Mouse (Mus musculus) heart, embryonic 12.5 days (tissue): ENCODE results near the gene Gprin2. TPM values are rescaled to one million over a fixed set of nuclear protein-coding genes. Genes with fewer than 3 reads are reported as not detected.

Source experiments
- ATAC-seq: fragments of 200-750 bp; cut with Nextera tagmentation; 2 replicates; pipeline ENCODE4 v1.8.0; 2017; ENCODE audit warnings: moderate TSS enrichment, moderate library complexity; ENCODE audit not compliant: insufficient number of reproducible peaks, low FRiP score
- H3K27ac ChIP-seq: fragments of 300-500 bp; sonication (generic); 2 replicates; pipeline ENCODE4 v1.5.1; 2016; ENCODE audit warnings: mild to moderate bottlenecking, moderate library complexity; ENCODE audit not compliant: poor library complexity, severe bottlenecking
- H3K27me3 ChIP-seq: fragments of 300-500 bp; sonication (generic); replicated peaks from 2 replicates; pipeline ENCODE4 v1.6.1; 2016; ENCODE audit warnings: mild to moderate bottlenecking, moderate library complexity
- H3K36me3 ChIP-seq: fragments of 300-500 bp; sonication (generic); 2 replicates; pipeline ENCODE4 v1.6.1; 2016; ENCODE audit warnings: mild to moderate bottlenecking, moderate library complexity
- H3K4me1 ChIP-seq: fragments of 300-500 bp; sonication (generic); replicated peaks from 2 replicates; pipeline ENCODE4 v1.6.1; 2016; ENCODE audit warnings: mild to moderate bottlenecking
- H3K4me2 ChIP-seq: fragments of 300-500 bp; sonication (generic); 2 replicates; pipeline ENCODE4 v1.6.1; 2016; ENCODE audit warnings: mild to moderate bottlenecking, moderate library complexity
- H3K4me3 ChIP-seq: fragments of 300-500 bp; sonication (generic); 2 replicates; pipeline ENCODE4 v1.5.1; 2016; ENCODE audit warnings: mild to moderate bottlenecking
- H3K9ac ChIP-seq: fragments of 300-500 bp; sonication (generic); 2 replicates; pipeline ENCODE4 v1.6.1; 2016; ENCODE audit warnings: mild to moderate bottlenecking, moderate library complexity
- H3K9me3 ChIP-seq: fragments of 300-500 bp; sonication (generic); replicated peaks from 2 replicates; pipeline ENCODE4 v1.6.1; 2016; ENCODE audit warnings: mild to moderate bottlenecking, moderate library complexity
- WGBS: fragments of 180-500 bp; shearing (Covaris S2); methylation state at CpG from one replicate; pipeline ENCODE4 v1.1.7; 2016; 5-methylcytosine and 5-hydroxymethylcytosine counted together
- polyA plus RNA-seq: library from polyadenylated mRNA; unstranded; fragments of >200 nt; fragmentation: Nextera tagmentation; extraction: Ambion mirVana; gene quantifications from 2 replicates; pipeline ENCODE4 v1.2.1, GENCODE M21; 2016

Gprin2 gene
- polyA plus RNA-seq, 1 experiment from 2014 or later: 0.80 TPM

DNA sequence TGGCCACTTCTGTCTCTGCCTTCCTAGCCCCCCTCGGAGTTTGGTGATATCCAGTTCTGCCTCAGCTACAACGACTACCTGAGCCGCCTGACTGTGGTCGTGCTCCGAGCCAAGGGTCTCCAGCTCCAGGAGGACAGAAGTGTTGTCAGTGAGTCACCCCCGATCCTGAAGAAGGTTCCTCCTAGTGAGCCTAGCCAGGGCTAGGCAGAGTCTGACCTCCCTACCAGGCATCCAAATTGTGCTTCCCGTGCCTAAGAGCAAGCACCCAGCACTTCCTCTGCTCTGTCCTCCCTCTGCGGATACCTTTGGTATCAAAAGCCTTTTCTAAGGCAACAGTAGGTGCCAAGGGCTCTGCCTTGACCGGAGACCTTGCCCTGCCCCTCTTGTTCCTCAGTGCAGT is 24.5 kb upstream of the Gprin2 start:
- Histone ChIP-seq H3K36me3 (no peaks in the 10 kb centered on the region), H3K9ac (no peak overlapping the region), H3K9me3 (no peaks in the 10 kb centered on the region), H3K27ac (no peak overlapping the region), H3K4me1 (peaks cover 18% of the 10 kb centered on the region), H3K4me3 (no peak overlapping the region), H3K4me2 (no peak overlapping the region), H3K27me3 (peaks cover 20% of the 10 kb centered on the region)
- 82% methylated on average over 9 of the region's 9 CpGs for WGBS
- no peak for ATAC-seq

DNA sequence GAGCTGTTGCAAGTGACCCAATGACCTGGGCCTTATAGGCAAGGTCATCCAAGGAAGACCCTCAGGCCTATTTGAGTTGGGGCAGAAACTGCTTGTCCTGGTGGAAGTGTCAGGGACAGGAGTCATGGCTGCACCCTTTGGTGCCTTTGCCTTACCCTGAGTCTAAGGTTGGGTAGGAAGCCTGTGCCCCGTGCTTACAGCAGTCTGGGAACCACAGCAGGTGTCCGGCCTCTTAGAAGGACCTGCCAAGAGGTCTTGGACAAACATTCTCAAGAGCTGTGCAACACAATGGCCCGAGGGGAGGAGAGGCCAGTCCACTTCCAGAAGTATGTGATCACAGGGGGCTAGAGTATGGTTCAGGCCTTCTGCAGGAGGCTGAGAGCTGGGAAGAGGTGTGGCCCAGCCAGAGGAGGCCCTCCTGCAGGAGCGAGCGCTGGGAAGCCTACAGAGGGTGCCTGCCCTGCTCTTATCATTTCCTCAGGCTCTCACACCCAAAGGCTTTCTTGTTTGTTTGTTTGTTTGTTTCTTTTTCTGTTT is 22.0 kb upstream of the Gprin2 start:
- WGBS: 63% methylated on average over 5 of the region's 5 CpGs
- Histone ChIP-seq H3K9me3 (no peaks in the 10 kb centered on the region), H3K27ac (no peak overlapping the region), H3K4me1 (peaks cover 16% of the 10 kb centered on the region), H3K4me2 (no peak overlapping the region), H3K4me3 (no peak overlapping the region), H3K36me3 (no peaks in the 10 kb centered on the region), H3K27me3 (peaks cover 46% of the 10 kb centered on the region), H3K9ac (no peak overlapping the region)
- ATAC-seq: 0 out of 2 replicates have a peak, but pooled peaks have one; percentile 10

DNA sequence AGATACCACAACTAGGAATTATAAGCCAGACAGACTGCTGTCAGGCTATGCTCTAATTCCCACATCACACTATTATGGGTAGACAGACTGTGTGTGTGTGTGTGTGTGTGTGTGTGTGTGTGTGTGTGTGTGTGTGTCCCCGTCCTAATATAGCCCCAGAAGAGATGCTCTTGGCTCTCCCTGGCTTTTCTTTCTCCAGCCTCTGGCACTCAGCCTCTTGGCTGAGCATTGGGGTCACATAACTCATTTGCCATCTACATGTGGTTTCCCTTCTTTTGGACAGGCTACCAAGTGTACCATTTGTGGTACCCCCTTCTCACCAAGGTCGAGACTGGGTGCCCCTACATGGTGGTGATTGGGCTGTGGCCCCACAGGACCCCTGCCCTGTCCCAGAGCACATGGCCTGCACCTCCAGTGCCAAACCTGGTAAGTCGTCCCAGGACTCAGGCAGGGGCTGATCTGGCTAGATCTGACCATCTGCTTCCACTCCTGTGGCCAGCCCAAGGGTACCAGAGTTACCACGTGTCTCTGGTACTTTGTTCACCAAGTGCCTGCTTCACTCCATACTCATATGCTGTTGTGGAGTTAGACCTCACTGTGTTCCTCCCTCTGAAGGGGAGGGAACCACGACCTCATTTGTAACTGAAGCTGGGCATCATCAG is 20.1 kb upstream of the Gprin2 start:
- no peak overlapping the region for H3K27ac ChIP-seq
- peaks cover 55% of the 10 kb centered on the region for H3K27me3 ChIP-seq
- no peaks in the 10 kb centered on the region for H3K36me3 ChIP-seq
- ATAC-seq: no peak
- no peak overlapping the region for H3K4me3 ChIP-seq
- no peaks in the 10 kb centered on the region for H3K9me3 ChIP-seq
- H3K4me2 ChIP-seq: no peak overlapping the region
- 68% methylated on average over 5 of the region's 5 CpGs for WGBS
- peaks cover 8% of the 10 kb centered on the region for H3K4me1 ChIP-seq
- H3K9ac ChIP-seq: no peak overlapping the region

- no peaks in the 10 kb centered on the region for H3K9me3 ChIP-seq
- H3K27ac ChIP-seq: no peak overlapping the region
- peaks cover 8% of the 10 kb centered on the region for H3K4me1 ChIP-seq
- WGBS: 61% methylated on average over 5 of the region's 5 CpGs
- no peak for ATAC-seq
- H3K9ac ChIP-seq: no peak overlapping the region
- H3K27me3 ChIP-seq: peaks cover 57% of the 10 kb centered on the region
- H3K4me3 ChIP-seq: no peak overlapping the region
- no peaks in the 10 kb centered on the region for H3K36me3 ChIP-seq
- no peak overlapping the region for H3K4me2 ChIP-seq
Measured at GRCm38 (mm10) chr14:34220426-34220825, 19.0 kb upstream of the Gprin2 start.

DNA sequence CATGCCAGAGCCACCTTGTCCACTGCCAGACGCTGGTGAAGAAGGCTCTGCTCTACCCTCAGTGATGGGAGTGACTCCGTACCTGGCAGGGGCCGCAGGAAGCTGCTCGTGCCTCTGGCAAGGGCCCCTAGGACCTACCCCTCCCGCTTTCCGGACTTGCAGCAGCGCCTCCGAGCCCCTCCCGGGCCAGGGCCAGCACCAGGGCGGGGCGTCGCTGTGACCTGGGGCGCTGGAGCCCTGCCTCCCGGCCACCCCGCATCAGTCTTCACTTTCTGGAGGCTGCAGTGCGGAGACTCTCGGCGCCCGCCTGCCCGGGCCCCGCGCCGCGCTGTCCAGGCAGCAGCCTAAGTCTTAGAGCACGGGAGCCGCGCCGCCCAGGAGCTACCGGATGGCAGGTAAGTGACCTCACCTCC is 18.3 kb upstream of the Gprin2 start:
- Histone ChIP-seq H3K36me3 (no peaks in the 10 kb centered on the region), H3K27ac (no peak overlapping the region), H3K4me1 (peaks cover 8% of the 10 kb centered on the region), H3K4me3 (peak overlapping the region; percentile 45), H3K4me2 (peak overlapping the region; percentile 80), H3K9me3 (no peaks in the 10 kb centered on the region), H3K27me3 (peaks cover 57% of the 10 kb centered on the region), H3K9ac (peak overlapping the region; percentile 60; the same call in 1 of the 2 replicates)
- ATAC-seq: 0 out of 2 replicates have a peak, but pooled peaks have one; percentile 33
- WGBS: 2% methylated on average over 29 of the region's 29 CpGs

GRCm38 (mm10) chr14:34219295-34219694 is 17.8 kb upstream of the Gprin2 start, which contains the start of gene Syt15:
Gene Syt15, plus strand, starts transcription at chr14:34219595.
- Histone ChIP-seq H3K27me3 (peaks cover 54% of the 10 kb centered on the region), H3K27ac (no peak within 1 kb of the TSS), H3K4me3 (peak within 1 kb of the TSS; percentile 45), H3K9me3 (no peaks in the 10 kb centered on the region), H3K4me2 (peak within 1 kb of the TSS; percentile 80), H3K9ac (peak within 1 kb of the TSS; percentile 60; the same call in 1 of the 2 replicates), H3K4me1 (peaks cover 8% of the 10 kb centered on the region), H3K36me3 (no peaks in the 10 kb centered on the region)
- 49% methylated on average over 6 of the region's 6 CpGs for WGBS
- ATAC-seq: no peak

DNA sequence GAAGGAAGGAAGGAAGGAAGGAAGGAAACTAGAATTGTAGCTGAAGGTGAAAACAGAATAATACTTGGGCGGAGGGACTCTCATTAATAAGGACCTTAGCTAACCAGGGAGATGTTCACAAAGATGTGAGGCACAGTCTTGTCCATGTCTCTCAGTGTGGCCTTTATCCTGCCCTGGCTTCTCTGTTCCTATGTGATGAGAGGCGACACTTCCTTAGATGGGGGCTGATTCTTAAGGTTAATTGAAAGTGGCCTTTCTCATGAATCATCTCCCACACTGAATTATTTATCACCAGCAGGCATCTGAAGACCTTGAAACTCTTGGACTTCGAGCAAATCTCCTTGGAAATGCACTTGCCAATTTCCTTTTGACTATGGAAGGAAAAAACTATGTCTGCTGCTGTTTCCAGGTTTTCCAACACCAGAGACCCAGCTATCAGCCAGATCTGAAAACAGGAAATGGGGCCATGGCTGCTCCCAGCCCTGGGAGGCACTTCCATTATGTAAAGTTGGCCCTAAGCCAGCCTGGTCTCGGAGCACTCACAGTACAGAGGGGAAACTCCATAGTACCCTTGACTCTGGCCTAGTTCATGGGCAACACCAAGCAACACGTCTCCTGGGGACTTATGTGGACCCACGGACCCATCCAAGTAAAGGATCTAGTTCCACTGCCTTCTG is 14.1 kb upstream of the Gprin2 start:
- no peak overlapping the region for H3K4me2 ChIP-seq
- no peaks in the 10 kb centered on the region for H3K9me3 ChIP-seq
- ATAC-seq: peak; percentile 76
- WGBS: 54% methylated on average over 6 of the region's 6 CpGs
- no peaks in the 10 kb centered on the region for H3K36me3 ChIP-seq
- peaks cover 8% of the 10 kb centered on the region for H3K4me1 ChIP-seq
- H3K27me3 ChIP-seq: peaks cover 33% of the 10 kb centered on the region
- H3K9ac ChIP-seq: no peak overlapping the region
- H3K27ac ChIP-seq: no peak overlapping the region
- H3K4me3 ChIP-seq: no peak overlapping the region

GRCm38 (mm10) chr14:34209942-34210341 is 8.5 kb upstream of the Gprin2 start:
- ATAC-seq: no peak
- Histone ChIP-seq H3K4me2 (no peak overlapping the region), H3K4me1 (no peaks in the 10 kb centered on the region), H3K9me3 (no peaks in the 10 kb centered on the region), H3K27ac (no peak overlapping the region), H3K4me3 (no peak overlapping the region), H3K9ac (no peak overlapping the region), H3K36me3 (no peaks in the 10 kb centered on the region), H3K27me3 (no peaks in the 10 kb centered on the region)
- WGBS: 84% methylated on average over 4 of the region's 4 CpGs

- Histone ChIP-seq H3K27me3 (no peaks in the 10 kb centered on the region), H3K4me2 (no peak overlapping the region), H3K4me1 (no peaks in the 10 kb centered on the region), H3K27ac (no peak overlapping the region), H3K9me3 (no peaks in the 10 kb centered on the region), H3K36me3 (no peaks in the 10 kb centered on the region), H3K9ac (no peak overlapping the region), H3K4me3 (no peak overlapping the region)
- ATAC-seq: no peak
- 59% methylated on average over 4 of the region's 4 CpGs for WGBS
Measured at GRCm38 (mm10) chr14:34209080-34209479, 7.6 kb upstream of the Gprin2 start.

DNA sequence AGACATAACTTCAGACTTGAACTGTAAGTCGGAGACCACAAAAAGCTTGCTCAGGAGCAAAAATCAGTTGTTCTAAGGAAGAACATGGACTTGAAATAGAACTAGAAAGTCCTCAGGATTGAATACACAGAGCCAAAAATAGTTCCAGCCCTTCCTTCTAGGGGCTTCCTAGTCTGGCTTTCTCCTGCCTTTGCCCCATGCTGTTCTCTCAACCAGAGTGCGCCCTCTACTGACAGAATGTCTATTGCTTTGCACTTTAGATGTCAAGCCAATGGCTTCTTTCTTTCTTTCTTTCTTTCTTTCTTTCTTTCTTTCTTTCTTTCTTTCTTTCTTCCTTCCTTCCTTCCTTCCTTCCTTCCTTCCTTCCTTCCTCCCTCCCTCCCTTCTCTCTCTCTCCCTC is 7.2 kb upstream of the Gprin2 start:
- Histone ChIP-seq H3K4me3 (no peak overlapping the region), H3K9me3 (no peaks in the 10 kb centered on the region), H3K9ac (no peak overlapping the region)

GRCm38 (mm10) chr14:34207996-34208395 is 6.5 kb upstream of the Gprin2 start:
- ATAC-seq: no peak
- WGBS: 70% methylated on average over 6 of the region's 6 CpGs
- no peak overlapping the region for H3K4me3 ChIP-seq

More for the DNA sequence above, 7.2 kb upstream of the Gprin2 start:
- WGBS: 42% methylated on average over 2 of the region's 2 CpGs
- ATAC-seq: no peak
- Histone ChIP-seq H3K4me1 (no peaks in the 10 kb centered on the region), H3K27ac (no peak overlapping the region), H3K4me2 (no peak overlapping the region), H3K36me3 (no peaks in the 10 kb centered on the region), H3K27me3 (no peaks in the 10 kb centered on the region)

More at GRCm38 (mm10) chr14:34207996-34208395, 6.5 kb upstream of the Gprin2 start:
- Histone ChIP-seq H3K4me2 (no peak overlapping the region), H3K27me3 (0 out of 2 replicates have a peak, but pooled peaks cover 4% of the 10 kb centered on the region), H3K27ac (no peak overlapping the region), H3K36me3 (no peaks in the 10 kb centered on the region), H3K4me1 (no peaks in the 10 kb centered on the region), H3K9me3 (no peaks in the 10 kb centered on the region), H3K9ac (no peak overlapping the region)
